Mouse (Mus musculus) embryonic stem cell, embryonic (primary cell): Measurements from ENCODE around the gene Mgat4a.

Experiments
- CTCF ChIA-PET, 4 experiments: fragments of 300-600 bp in 2 of 4; fragments of 350-600 bp in 2 of 4; sonication (Branson Sonifier 250); formaldehyde crosslinking; loops; one replicate each; lab custom pipeline; 2022; ENCODE audit warnings: inconsistent platforms in 2 of 4; lab: Charles Lee
- POLR2A ChIA-PET, 4 experiments: fragments of 300-600 bp in 2 of 4; fragments of 350-600 bp in 2 of 4; sonication (Branson Sonifier 250); formaldehyde crosslinking; loops; one replicate each; lab custom pipeline; 2022; ENCODE audit warnings: antibody characterized with exemption in 4 of 4, inconsistent platforms in 1 of 4; lab: Charles Lee

The Mgat4a gene

GRCm38 (mm10) chr1:37481331-37481730, 59.5 kb downstream of the Mgat4a start:
- ChIA-PET CTCF (interaction anchor here in 3 of 4 experiments (0.7 to 0.9 kb wide), 3 partner anchors 24 to 158 kb away, joined by 3 read pairs; no protein-coding TSS in a partner anchor), POLR2A (interaction anchor here in 2 of 4 experiments (0.6 to 1.2 kb wide), 5 partner anchors 9 to 93 kb away, joined by 3 to 5 read pairs (median 3); no protein-coding TSS in a partner anchor)

DNA sequence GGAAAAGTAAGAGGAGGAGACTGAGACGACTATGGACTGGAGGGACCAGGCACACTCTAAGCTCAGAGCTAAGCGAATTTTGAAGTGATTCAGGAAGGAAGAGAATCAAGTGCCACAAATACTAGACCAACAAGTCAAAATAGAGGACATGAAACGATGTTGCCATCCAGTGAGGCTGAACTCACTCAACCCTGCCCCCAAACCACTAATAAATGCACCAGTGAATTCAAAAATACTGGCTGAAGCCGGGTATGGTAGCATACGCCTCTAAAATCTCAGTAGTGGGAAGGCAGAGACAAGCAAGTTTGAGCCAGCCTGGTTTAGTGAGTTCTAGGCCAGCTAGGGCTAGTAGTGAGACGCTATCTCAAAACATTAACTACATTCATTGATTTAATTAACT, 60.1 kb downstream of the Mgat4a start:
- POLR2A ChIA-PET: interaction anchor here in 1 of 4 experiments (1.0 kb wide), 1 partner anchor 9 kb away, joined by 3 read pairs; no protein-coding TSS in a partner anchor
- CTCF ChIA-PET: interaction anchor here in 3 of 4 experiments (0.6 to 0.9 kb wide), 3 partner anchors 24 to 154 kb away, joined by 3 to 4 read pairs (median 4); no protein-coding TSS in a partner anchor

GRCm38 (mm10) chr1:37479759-37480158, 61.1 kb downstream of the Mgat4a start:
- CTCF ChIA-PET: interaction anchor here in 2 of 4 experiments (0.6 to 1.6 kb wide), 6 partner anchors 154 to 385 kb away, joined by 3 to 6 read pairs (median 4); no protein-coding TSS in a partner anchor
- POLR2A ChIA-PET: interaction anchor here in 2 of 4 experiments (0.6 to 1.1 kb wide), 2 partner anchors 50 to 537 kb away, joined by 3 to 4 read pairs; partner anchors contain the start of genes Coa5 (in 1 of the 2) and Unc50 (in 1 of the 2)

DNA sequence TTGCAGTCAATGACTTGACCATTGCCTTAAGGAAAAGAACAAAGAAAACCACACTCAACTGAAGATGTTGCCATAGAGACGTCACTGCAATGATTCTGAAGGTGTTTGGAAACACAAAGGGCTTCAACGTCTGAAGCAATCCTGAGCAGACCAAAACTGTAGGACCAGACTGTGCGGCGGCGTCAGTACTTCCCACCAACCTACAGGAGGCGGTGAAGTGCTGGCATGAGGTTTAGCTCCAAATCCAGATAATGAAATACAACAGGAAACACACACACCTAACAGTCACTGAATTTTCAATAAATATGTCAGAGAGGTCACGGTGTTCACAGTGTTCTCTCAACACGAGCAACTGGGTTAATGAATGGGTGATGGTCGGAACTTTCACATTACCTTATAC, 61.7 kb downstream of the Mgat4a start:
- POLR2A ChIA-PET: interaction anchor here in 2 of 4 experiments (0.6 to 1.1 kb wide), 2 partner anchors 49 to 537 kb away, joined by 3 to 4 read pairs; partner anchors contain the start of genes Coa5 (in 1 of the 2) and Unc50 (in 1 of the 2)
- CTCF ChIA-PET: interaction anchor here in 3 of 4 experiments (0.5 to 1.6 kb wide), 8 partner anchors 26 to 768 kb away, joined by 3 to 6 read pairs (median 3); no protein-coding TSS in a partner anchor

DNA sequence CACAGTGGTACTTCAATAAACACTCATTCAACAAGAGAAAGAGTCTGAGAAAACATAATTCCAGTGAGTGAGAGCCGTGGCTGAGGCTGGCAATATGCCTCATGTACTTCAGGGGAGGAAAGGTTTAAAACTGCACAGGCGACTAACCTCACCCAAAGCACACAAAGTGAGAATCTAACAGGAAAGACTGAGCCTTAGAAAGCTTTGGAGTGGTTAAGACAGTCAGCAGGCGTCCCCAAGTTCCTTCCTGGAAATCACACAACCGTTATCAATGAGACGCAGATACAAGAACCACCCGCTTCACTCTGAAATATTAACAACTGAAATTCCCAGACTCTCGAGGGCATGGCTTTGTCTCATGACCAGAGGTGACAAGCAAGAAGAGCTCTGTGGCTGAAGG, 62.4 kb downstream of the Mgat4a start:
- POLR2A ChIA-PET: interaction anchor here in 2 of 4 experiments (0.9 to 1.1 kb wide), 2 partner anchors 48 to 61 kb away, joined by 3 read pairs; partner anchors contain the start of genes Coa5 (in 1 of the 2) and Unc50 (in 1 of the 2)

GRCm38 (mm10) chr1:37477928-37478327, 62.9 kb downstream of the Mgat4a start:
- POLR2A ChIA-PET: interaction anchor here in 1 of 4 experiments (0.9 kb wide), 1 partner anchor 62 kb away, joined by 3 read pairs; no protein-coding TSS in a partner anchor
- CTCF ChIA-PET: interaction anchor here in 2 of 4 experiments (0.6 kb wide), 2 partner anchors 155 to 692 kb away, joined by 3 read pairs; no protein-coding TSS in a partner anchor

More for the DNA sequence above, 62.4 kb downstream of the Mgat4a start:
- CTCF ChIA-PET: interaction anchor here in 3 of 4 experiments (0.8 to 1.6 kb wide), 5 partner anchors 26 to 386 kb away, joined by 3 to 6 read pairs (median 4); no protein-coding TSS in a partner anchor

- POLR2A ChIA-PET: no interaction called here
- CTCF ChIA-PET: interaction anchor here in 1 of 4 experiments (0.6 kb wide), 2 partner anchors 347 to 691 kb away, joined by 3 read pairs; no protein-coding TSS in a partner anchor
Measured at GRCm38 (mm10) chr1:37477250-37477649, 63.6 kb downstream of the Mgat4a start.

- CTCF ChIA-PET: interaction anchor here in 3 of 4 experiments (0.6 to 0.7 kb wide), 3 partner anchors 63 to 1540 kb away, joined by 3 to 5 read pairs (median 3); no protein-coding TSS in a partner anchor
- POLR2A ChIA-PET: interaction anchor here in 2 of 4 experiments (1.1 to 1.5 kb wide), 3 partner anchors 11 to 66 kb away, joined by 3 to 5 read pairs (median 4); partner anchors contain the start of genes Coa5 (in 1 of the 2) and Unc50 (in 1 of the 2)
Measured at GRCm38 (mm10) chr1:37475312-37475711, 65.5 kb downstream of the Mgat4a start.

GRCm38 (mm10) chr1:37474634-37475190, 66.1 kb downstream of the Mgat4a start:
- POLR2A ChIA-PET: interaction anchor here in 1 of 4 experiments (0.7 kb wide), 1 partner anchor 149 kb away, joined by 3 read pairs; no protein-coding TSS in a partner anchor
- CTCF ChIA-PET: interaction anchor here in 2 of 4 experiments (0.7 kb wide), 2 partner anchors 64 to 102 kb away, joined by 3 read pairs; no protein-coding TSS in a partner anchor

GRCm38 (mm10) chr1:37474046-37474445, 66.8 kb downstream of the Mgat4a start:
- CTCF ChIA-PET: interaction anchor here in 1 of 4 experiments (0.7 kb wide), 1 partner anchor 101 kb away, joined by 3 read pairs; no protein-coding TSS in a partner anchor
- POLR2A ChIA-PET: interaction anchor here in 1 of 4 experiments (0.7 kb wide), 1 partner anchor 150 kb away, joined by 3 read pairs; no protein-coding TSS in a partner anchor

- ChIA-PET POLR2A (no interaction called here), CTCF (no interaction called here)
Measured at GRCm38 (mm10) chr1:37473251-37473650, 67.6 kb downstream of the Mgat4a start.

- POLR2A ChIA-PET: interaction anchor here in 2 of 4 experiments (1.1 to 1.2 kb wide), 3 partner anchors 10 to 42 kb away, joined by 3 read pairs; partner anchors contain the start of genes Coa5 (in 1 of the 2) and Unc50 (in 1 of the 2)
- CTCF ChIA-PET: interaction anchor here in 3 of 4 experiments (0.5 to 1.6 kb wide), 4 partner anchors 164 to 960 kb away, joined by 3 to 4 read pairs (median 3); no protein-coding TSS in a partner anchor
Measured at GRCm38 (mm10) chr1:37471179-37472148, 69.4 kb downstream of the Mgat4a start.

DNA sequence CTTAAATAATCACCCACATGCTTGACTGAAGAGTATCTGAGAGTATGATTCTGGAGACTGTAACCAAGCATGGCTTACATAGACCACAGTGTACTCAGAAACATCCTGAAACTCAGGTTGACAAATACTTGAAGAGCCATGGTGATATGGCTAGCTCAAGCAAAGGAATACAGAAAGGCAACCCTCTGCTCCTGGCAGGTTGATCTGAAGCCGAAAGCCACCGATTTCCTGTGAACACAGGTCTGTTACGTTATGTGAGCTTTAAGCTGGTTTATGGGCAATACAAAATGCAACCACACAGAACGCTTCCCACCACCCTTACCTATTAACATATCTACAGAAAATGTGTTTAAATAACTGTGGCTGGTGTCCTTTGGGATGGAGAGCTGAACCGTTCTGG, 71.8 kb downstream of the Mgat4a start:
- POLR2A ChIA-PET: interaction anchor here in 1 of 4 experiments (1.2 kb wide), 1 partner anchor 39 kb away, joined by 3 read pairs; the partner anchor contains the start of genes Coa5 and Unc50
- CTCF ChIA-PET: interaction anchor here (0.6 to 1.4 kb wide), 5 partner anchors 20 to 206 kb away, joined by 3 to 4 read pairs (median 3); no protein-coding TSS in a partner anchor

DNA sequence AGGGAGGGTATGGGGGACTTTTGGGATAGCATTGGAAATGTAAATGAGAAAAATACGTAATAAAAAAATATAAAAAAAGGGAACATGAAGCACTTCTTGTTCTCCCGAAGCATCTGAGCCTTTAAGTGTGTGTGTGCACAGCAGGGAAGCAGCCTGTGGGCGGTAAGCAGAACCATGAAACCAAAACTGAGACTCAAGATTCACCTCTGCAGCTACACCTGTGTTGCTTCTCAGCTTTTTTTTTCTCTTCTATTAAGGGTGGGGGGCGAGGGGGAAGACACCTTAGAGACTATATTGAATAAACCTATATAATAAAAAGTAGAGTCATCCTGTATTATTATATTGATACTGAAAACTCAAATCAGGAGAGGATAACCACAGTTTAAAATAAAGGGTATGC, 73.0 kb downstream of the Mgat4a start:
- CTCF ChIA-PET: interaction anchor here in 1 of 4 experiments (1.3 kb wide), 1 partner anchor 74 kb away, joined by 3 read pairs; no protein-coding TSS in a partner anchor
- POLR2A ChIA-PET: interaction anchor here in 1 of 4 experiments (0.7 kb wide), 1 partner anchor 30 kb away, joined by 4 read pairs; no protein-coding TSS in a partner anchor

GRCm38 (mm10) chr1:37466322-37466995, 74.4 kb downstream of the Mgat4a start:
- ChIA-PET POLR2A (no interaction called here), CTCF (interaction anchor here (0.7 to 1.3 kb wide), 5 partner anchors 24 to 297 kb away, joined by 3 to 6 read pairs (median 3); no protein-coding TSS in a partner anchor)

GRCm38 (mm10) chr1:37464878-37465452, 75.9 kb downstream of the Mgat4a start:
- POLR2A ChIA-PET: interaction anchor here in 2 of 4 experiments (0.7 to 0.9 kb wide), 3 partner anchors 9 to 402 kb away, joined by 3 read pairs; no protein-coding TSS in a partner anchor
- CTCF ChIA-PET: no interaction called here
